In genomic region chr1:74007398-74008050, GRCm38 (mm10) we compare ENCODE assay signal across 8 mouse cellular contexts.
DNase-seq lines count a peak whose midpoint lies in the region; ATAC-seq lines count a peak whose summit lies in the region.
"Had no signal": no experiment of that assay in that cellular context is flagged by ENCODE, and none has a peak within 500 bp of the region (broad histone marks: within the 10 kb centered on the region; RNA-seq: fewer than 3 reads in every experiment).

No protein-coding gene starts in this region.

- ATAC-seq in embryonic facial prominence, embryonic 13.5 days (ENCODE audit: insufficient number of reproducible peaks, insufficient read depth, low FRiP score, low TSS enrichment, low read depth) = no peak
- ATAC-seq in lung, embryonic 15.5 days (ENCODE audit: borderline replicate concordance, extremely low read depth, low FRiP score, low TSS enrichment) = peak; percentile 32; the same call in 1 of the 2 replicates

- no peak overlapping the region for H3K4me3 ChIP-seq in embryonic facial prominence, embryonic 13.5 days
- H3K4me3 ChIP-seq in lung, embryonic 15.5 days = no peak overlapping the region
- H3K4me3 ChIP-seq in midbrain, embryonic 10.5 days = no peak overlapping the region
- H3K4me3 ChIP-seq: neural tube, embryonic 15.5 days had no signal

- H3K9ac ChIP-seq in embryonic facial prominence, embryonic 13.5 days = no peak overlapping the region
- no peak overlapping the region for H3K9ac ChIP-seq in lung, embryonic 15.5 days
- H3K9ac ChIP-seq: neural tube, embryonic 15.5 days had no signal

- H3K9me3 ChIP-seq in embryonic facial prominence, embryonic 13.5 days = 0 out of 2 replicates have a peak, but pooled peaks cover 4% of the 10 kb centered on the region
- H3K9me3 ChIP-seq in lung, embryonic 15.5 days = peaks cover 3% of the 10 kb centered on the region; the same call in 1 of the 2 replicates
- H3K9me3 ChIP-seq in midbrain, embryonic 10.5 days (replicated peaks) = 0 out of 2 replicates have a peak, but pooled peaks cover 6% of the 10 kb centered on the region
- H3K9me3 ChIP-seq: neural tube, embryonic 15.5 days had no signal

- peak overlapping the region; percentile 4; the same call in 1 of the 2 replicates for H3K27ac ChIP-seq in embryonic facial prominence, embryonic 13.5 days
- peak overlapping the region; percentile 93 for H3K27ac ChIP-seq in lung, embryonic 15.5 days
- no peak overlapping the region for H3K27ac ChIP-seq in midbrain, embryonic 10.5 days (replicated peaks)
- H3K27ac ChIP-seq: neural tube, embryonic 15.5 days had no signal

- no peak overlapping the region for H3K4me2 ChIP-seq in embryonic facial prominence, embryonic 13.5 days
- H3K4me2 ChIP-seq in lung, embryonic 15.5 days = no peak overlapping the region
- H3K4me2 ChIP-seq: neural tube, embryonic 15.5 days had no signal

- DNase-seq in NIH3T3 (ENCODE audit: low read depth) = peak; percentile 55
- DNase-seq in kidney, adult 11 months = peak; percentile 73
- DNase-seq in embryo, embryonic 10 days (ENCODE audit: low spot score) = no peak
- DNase-seq in midbrain, embryonic 10.5 days (ENCODE audit: low spot score) = no peak
- no peak for DNase-seq in right cerebral cortex, postnatal 14 days

- whole genome bisulfite sequencing in embryonic facial prominence, embryonic 13.5 days = 42% methylated on average over 7 of the region's 7 CpGs
- 41% methylated on average over 7 of the region's 7 CpGs for WGBS in lung, embryonic 15.5 days
- 77% methylated on average over 7 of the region's 7 CpGs for WGBS in midbrain, embryonic 10.5 days

- peaks cover 34% of the 10 kb centered on the region for H3K4me1 ChIP-seq in embryonic facial prominence, embryonic 13.5 days
- peaks cover 83% of the 10 kb centered on the region for H3K4me1 ChIP-seq in lung, embryonic 15.5 days
- peaks cover 15% of the 10 kb centered on the region for H3K4me1 ChIP-seq in midbrain, embryonic 10.5 days

- H3K36me3 ChIP-seq in embryonic facial prominence, embryonic 13.5 days = peaks cover 25% of the 10 kb centered on the region
- peaks cover 10% of the 10 kb centered on the region; the same call in 1 of the 2 replicates for H3K36me3 ChIP-seq in lung, embryonic 15.5 days
- no peaks in the 10 kb centered on the region for H3K36me3 ChIP-seq in midbrain, embryonic 10.5 days
- H3K36me3 ChIP-seq: neural tube, embryonic 15.5 days had no signal

- no peaks in the 10 kb centered on the region for H3K27me3 ChIP-seq in embryonic facial prominence, embryonic 13.5 days
- no peaks in the 10 kb centered on the region for H3K27me3 ChIP-seq in lung, embryonic 15.5 days
- no peaks in the 10 kb centered on the region for H3K27me3 ChIP-seq in midbrain, embryonic 10.5 days (ENCODE audit: low read depth, poor library complexity, severe bottlenecking)
- H3K27me3 ChIP-seq: neural tube, embryonic 15.5 days had no signal

Comparison
In these comparisons a context has a peak if more than half of its experiments do, and no peak if none do; other contexts are left out.
1. DNase-seq: peak in NIH3T3 (single experiment) and kidney, adult 11 months (single experiment); none in embryo, embryonic 10 days (single experiment), midbrain, embryonic 10.5 days (single experiment) and right cerebral cortex, postnatal 14 days (single experiment).